Mouse (Mus musculus) cerebral cortex, adult 2 months (tissue): ENCODE data around the gene Gpm6b.

Experiments used
- WGBS: fragments of 180-500 bp; shearing (Covaris S2); methylation state at CpG from one replicate; pipeline ENCODE4 v1.1.7; 2018; 5-methylcytosine and 5-hydroxymethylcytosine counted together

The Gpm6b gene

GRCm38 (mm10) chrX:166238831-166239460 lies at the start of gene Gpm6b:
Gene Gpm6b (plus strand): TSS chrX:166238911.
- 6% methylated on average over 41 of the region's 63 CpGs for WGBS

DNA sequence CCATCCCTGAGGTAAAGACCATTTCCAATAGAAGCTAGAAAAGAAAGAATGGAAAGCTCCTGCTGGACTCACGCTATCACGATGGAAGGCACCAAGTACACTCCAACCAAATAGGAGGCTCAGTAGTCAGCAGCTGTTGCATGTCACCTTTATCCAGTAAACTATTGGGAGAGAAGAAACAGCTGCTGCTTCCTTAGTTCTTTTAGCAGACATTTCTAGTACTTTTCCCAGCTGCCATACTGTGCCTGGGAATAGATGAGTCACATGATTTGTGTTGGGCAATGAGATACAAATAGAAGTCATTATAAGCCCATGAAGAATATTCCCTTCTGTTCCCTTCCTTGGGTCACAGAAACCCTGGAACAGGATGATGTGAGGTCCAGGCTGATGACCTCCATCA lies 40.4 kb upstream of the Gpm6b start:
- 88% methylated on average over 2 of the region's 2 CpGs for WGBS

- WGBS = 36% methylated on average over 2 of the region's 2 CpGs
Measured at GRCm38 (mm10) chrX:166214576-166214975, 24.1 kb upstream of the Gpm6b start.

DNA sequence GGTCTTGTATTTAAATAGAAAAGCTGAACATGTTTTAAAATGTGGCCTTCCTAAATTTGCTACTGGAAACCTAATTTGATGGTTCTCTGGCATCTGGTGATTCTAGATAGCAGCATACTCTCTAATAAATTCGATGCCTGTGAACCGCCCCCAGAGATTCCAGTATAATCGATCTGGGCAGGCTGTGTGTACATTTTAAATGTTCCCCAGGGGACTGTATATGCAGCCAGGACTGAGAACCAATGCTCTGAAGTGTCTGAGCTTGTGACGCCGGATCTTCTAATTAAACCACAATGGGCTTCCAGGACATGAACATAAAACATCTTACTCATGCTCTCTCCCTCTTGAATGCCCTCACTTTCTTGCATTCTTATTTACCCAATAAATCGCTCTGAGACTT lies 22.5 kb upstream of the Gpm6b start:
- WGBS = 53% methylated on average over 6 of the region's 6 CpGs

DNA sequence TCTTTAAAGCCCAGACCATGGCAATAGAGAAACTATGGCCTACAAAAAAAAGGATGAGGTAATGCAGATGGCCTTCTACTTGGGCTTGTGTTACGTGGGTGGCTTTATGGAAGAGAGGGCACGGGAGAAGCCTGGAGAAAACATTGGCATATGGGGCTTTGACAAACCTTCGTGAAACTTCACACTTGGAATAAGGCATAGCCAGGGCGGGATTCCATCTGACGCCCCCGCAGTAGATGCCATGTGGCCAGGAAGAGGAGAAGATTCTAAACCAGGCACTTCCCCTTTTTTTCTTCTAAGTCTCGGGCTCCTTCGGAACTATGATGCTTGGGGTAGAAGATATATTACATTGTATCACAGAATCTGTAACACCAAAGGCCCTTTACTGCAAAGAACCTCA lies 22.0 kb upstream of the Gpm6b start:
- 64% methylated on average over 8 of the region's 8 CpGs for WGBS

DNA sequence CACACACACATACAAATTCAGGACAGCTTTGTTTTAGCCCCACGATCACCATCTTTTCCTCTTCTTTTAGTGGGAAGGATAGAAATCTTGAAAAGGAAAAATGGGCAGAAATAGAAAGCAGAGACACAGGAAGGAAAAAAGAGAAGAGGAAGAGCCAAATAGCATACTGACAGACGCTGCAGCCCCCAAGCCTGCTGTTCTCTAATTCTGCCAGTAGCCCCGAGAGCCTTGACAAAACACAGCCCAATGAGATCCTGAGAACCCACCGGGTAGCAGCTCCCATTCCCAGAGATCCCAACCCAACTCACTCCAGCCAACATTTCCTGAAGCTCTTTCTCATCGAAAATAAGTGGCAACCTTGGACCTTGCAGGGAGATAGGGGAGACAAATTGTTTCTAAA lies 19.4 kb upstream of the Gpm6b start:
- 43% methylated on average over 5 of the region's 5 CpGs for WGBS

DNA sequence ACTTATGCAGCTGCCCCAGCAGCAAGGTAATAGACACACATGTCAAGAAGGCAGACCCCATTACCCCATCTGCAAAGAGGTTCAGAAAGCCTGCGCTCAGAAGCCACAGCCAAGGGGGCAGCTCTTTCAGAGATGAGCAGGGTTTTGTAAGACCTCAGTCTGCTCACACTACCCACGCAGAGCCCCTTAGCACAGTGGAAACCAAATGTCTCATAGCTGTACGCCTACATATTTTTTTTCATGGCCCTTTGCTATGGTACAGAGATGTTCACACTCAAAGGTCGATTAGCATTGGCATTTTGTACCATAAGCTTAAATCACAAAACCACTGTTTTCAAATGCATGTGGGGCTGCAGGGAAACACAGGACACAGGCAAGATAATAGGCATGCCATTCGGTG lies 11.9 kb upstream of the Gpm6b start:
- WGBS = 52% methylated on average over 5 of the region's 5 CpGs

DNA sequence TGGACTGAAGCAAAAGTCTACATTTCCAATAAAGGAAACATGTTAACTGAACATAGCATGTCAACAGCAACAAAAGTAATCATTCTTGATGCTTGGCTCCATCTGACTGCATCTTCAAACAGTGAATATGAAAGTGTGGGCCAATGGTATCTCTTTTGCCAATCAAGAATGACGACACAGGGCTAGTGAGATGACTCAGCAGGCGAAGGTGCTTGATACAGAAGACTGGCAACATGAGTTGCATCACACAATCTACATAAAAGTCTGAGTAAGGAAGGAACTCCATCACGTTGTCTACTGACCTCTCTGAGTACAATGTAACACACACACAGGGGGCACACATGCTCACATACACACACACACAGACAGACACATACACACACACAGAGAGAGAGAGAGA lies 9.0 kb upstream of the Gpm6b start:
- 79% methylated on average over 3 of the region's 3 CpGs for WGBS

DNA sequence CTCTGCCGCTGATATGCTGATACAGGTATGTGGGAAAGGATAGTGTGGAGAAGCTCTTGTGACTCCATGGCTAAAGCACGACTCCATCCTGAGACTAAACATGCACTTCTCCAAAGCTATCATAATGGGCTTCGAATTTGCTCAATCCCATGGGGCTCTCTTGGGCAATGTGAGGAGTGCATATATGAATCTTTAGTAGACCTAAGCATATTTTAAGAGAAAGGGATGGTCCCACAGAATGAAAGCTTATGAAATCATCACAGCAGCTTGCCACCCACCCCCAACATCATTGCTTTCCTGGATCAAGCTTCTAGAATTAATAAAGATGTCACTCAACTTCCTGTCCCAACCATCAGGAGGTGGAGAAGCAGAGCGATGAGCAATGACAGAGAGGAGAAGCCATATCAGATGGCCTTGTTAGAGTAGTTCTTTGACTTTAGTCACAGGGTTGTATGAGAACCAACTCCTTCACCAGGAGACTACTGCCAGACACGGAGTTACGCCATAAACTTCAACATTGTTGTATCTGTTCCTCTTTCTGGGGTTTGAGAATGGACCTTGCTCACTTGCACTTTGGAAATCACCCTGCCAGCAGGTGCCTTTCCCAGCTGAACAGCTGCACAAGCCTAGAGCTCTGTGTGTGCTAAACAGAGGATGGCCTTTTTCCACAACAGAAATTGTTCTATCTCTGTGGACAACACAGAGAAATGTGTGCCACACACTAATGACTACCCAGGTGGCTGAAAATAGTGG lies 8.0 kb upstream of the Gpm6b start:
- WGBS = 90% methylated on average over 6 of the region's 6 CpGs

- WGBS = 48% methylated on average over 2 of the region's 2 CpGs
Measured at GRCm38 (mm10) chrX:166236131-166236530, 2.6 kb upstream of the Gpm6b start.

DNA sequence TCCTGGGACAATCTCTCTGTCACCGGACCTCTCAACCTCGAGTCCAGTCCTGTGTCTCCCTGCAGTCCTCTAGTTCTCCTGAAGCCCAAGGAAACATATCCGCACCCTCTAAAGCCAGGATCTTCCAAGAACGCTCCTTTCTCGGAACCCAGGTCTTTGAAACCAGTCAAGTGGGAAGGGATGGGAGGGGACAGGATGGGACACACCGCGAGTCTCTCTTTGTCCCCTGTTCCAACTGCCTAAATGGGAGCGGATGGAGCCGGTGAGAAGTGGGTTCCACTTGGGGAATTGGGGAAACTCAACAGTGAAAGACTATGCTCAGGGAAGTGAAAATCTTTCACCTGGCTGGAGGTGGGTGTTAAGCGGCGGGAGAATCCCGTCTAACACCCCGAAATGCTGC lies 809 bp downstream of the Gpm6b start:
- 5% methylated on average over 13 of the region's 13 CpGs for WGBS

DNA sequence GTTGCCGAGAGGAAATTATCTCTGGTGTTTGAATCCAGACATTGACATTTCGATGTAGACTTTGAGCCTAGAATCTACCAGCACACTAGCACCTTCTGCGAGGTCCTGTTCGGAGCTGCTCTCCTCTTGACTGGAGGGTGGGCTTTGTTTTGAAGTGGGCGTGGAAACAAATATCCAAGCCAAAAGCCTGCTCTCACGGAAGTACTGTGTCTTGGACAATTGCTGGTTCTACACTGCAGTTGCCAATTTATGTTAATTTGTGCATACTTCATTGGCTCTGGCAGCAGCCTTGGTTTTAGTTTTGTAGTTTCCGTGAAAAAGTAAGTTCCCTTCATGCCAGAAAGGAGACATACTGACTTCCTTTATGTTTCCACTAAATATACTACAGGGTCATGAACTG lies 2.0 kb downstream of the Gpm6b start:
- whole genome bisulfite sequencing = 10% methylated on average over 7 of the region's 7 CpGs

GRCm38 (mm10) chrX:166243261-166243885 lies 4.7 kb downstream of the Gpm6b start:
- WGBS = 45% methylated on average over 4 of the region's 4 CpGs

GRCm38 (mm10) chrX:166271489-166271888 lies 32.8 kb downstream of the Gpm6b start:
- 30% methylated on average over 1 of the region's 1 CpGs for WGBS

- 63% methylated on average over 6 of the region's 6 CpGs for WGBS
Measured at GRCm38 (mm10) chrX:166272646-166273045, 33.9 kb downstream of the Gpm6b start.

DNA sequence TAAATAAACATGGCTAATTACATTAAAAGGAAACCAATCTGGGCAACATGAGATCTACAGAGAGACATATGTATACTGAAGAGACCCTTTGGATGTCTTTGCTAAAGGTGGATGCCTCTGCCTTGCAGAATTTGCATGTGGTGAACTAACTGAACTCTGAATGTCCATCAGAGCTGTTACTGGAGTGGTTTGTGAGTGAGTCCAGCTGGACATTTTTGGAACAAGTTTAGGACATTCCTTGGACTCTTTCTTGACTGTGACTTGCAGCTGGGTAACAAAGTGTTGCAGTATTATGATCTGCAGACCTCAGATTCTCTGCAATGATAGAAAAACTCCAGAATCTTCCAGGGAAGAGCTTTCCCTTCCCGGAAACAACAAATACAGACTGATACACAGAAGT lies 41.1 kb downstream of the Gpm6b start:
- WGBS = 71% methylated on average over 1 of the region's 1 CpGs

GRCm38 (mm10) chrX:166286760-166287483 lies 48.2 kb downstream of the Gpm6b start:
- whole genome bisulfite sequencing = 38% methylated on average over 9 of the region's 9 CpGs

DNA sequence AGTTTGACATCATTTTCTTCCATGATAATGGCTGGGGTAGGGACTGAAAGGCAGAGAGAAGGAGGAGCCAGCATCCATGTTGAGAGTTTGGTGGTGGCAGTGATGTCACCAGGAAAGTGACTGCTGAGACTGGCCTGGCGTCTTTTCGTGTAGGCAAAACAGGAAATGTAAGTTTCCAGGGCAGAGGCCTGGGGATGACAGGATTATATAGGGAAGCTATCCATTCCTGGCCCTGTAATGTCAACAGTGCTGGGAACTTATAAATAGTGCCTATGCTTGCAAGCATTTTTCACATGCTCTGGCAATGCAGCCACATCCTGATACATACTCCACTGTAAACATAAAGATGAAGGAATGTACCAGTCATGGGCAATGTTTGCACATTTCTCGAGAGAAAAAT lies 52.6 kb downstream of the Gpm6b start:
- 27% methylated on average over 3 of the region's 3 CpGs for WGBS

- 80% methylated on average over 3 of the region's 3 CpGs for WGBS
Measured at GRCm38 (mm10) chrX:166293465-166293864, 54.8 kb downstream of the Gpm6b start.

GRCm38 (mm10) chrX:166302791-166303190 lies 64.1 kb downstream of the Gpm6b start:
- WGBS = 60% methylated on average over 2 of the region's 2 CpGs

DNA sequence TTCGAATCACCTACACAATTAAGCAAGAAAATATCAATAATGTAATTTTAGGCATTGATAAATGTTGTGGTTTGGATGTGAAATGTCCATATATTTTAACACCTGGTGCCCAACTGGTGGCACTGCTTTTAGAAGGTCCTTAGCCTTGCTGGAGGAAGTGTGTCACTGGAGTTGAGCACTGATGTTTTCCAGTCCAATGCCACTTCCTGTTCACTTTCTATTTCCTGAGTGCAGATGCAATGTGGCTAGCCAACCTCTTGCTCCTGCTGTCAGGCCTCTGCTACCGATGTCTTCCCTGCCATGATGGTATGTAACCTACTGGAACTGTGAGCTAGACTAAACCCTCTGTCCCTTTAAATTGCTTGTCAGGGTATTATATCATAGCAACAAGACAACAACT lies 65.6 kb downstream of the Gpm6b start:
- 95% methylated on average over 2 of the region's 2 CpGs for WGBS

GRCm38 (mm10) chrX:166307437-166308222 lies 68.9 kb downstream of the Gpm6b start:
- WGBS = 37% methylated on average over 7 of the region's 7 CpGs
